Mouse (Mus musculus) embryonic facial prominence, embryonic 11.5 days (tissue): ENCODE results near the gene Zfp11. TPM values are rescaled to one million over a fixed set of nuclear protein-coding genes. Genes with fewer than 3 reads are reported as not detected.

Experiments used
- polyA plus RNA-seq: library from polyadenylated mRNA; unstranded; fragments of >200 nt; fragmentation: Nextera tagmentation; extraction: Ambion mirVana; gene quantifications from 2 replicates; pipeline ENCODE4 v1.2.1, GENCODE M21; 2014

Zfp11 gene
- polyA plus RNA-seq, 1 experiment from 2014 or later = 5.6 TPM

Other genes starting within 250 kb of the Zfp11 start
- 47.7 and 48.1 TPM in 2 replicates for gene Sfswap, start 168.9 kb downstream of the Zfp11 start, polyA plus RNA-seq
- 1.5 TPM in 2 replicates for gene Mmp17, start 85.9 kb downstream of the Zfp11 start, polyA plus RNA-seq
- gene Sept14, start 38.4 kb upstream of the Zfp11 start, polyA plus RNA-seq = not detected in 2 replicates
- gene Mrps17, start 45.4 kb upstream of the Zfp11 start, polyA plus RNA-seq = 204 and 216 TPM in 2 replicates
- 85.1 and 92.1 TPM in 2 replicates for gene Nipsnap2, start 55.0 kb upstream of the Zfp11 start, polyA plus RNA-seq
- gene Psph, start 117.3 kb upstream of the Zfp11 start, polyA plus RNA-seq = 34.9 and 36.0 TPM in 2 replicates
- 58.3 and 64.4 TPM in 2 replicates for gene Sumf2, start 176.9 kb upstream of the Zfp11 start, polyA plus RNA-seq
- gene Chchd2, start 217.4 kb upstream of the Zfp11 start, polyA plus RNA-seq = 1,023 and 1,076 TPM in 2 replicates
- gene Zbed5, start 225.6 kb upstream of the Zfp11 start, polyA plus RNA-seq = 11.7 and 12.0 TPM in 2 replicates
- 0.13 TPM in 1 of 2 replicates, not detected in the other for gene Phkg1, start 228.4 kb upstream of the Zfp11 start, polyA plus RNA-seq
- gene Nupr1l, start 238.4 kb upstream of the Zfp11 start, polyA plus RNA-seq = 4.3 TPM in 2 replicates